Mouse (Mus musculus) midbrain, embryonic 16.5 days (tissue): ENCODE results near the gene Usp48. TPM values are rescaled to one million over a fixed set of nuclear protein-coding genes. Genes with fewer than 3 reads are reported as not detected.

ENCODE experiments used
- ATAC-seq: fragments of 200-750 bp; cut with Nextera tagmentation; 2 replicates; pipeline ENCODE4 v1.8.0; 2017; ENCODE audit warnings: moderate TSS enrichment
- H3K27ac ChIP-seq: fragments of 300-500 bp; sonication (generic); 2 replicates; pipeline ENCODE4 v1.5.1; 2014; ENCODE audit warnings: mild to moderate bottlenecking, low read length, mixed read lengths
- H3K27me3 ChIP-seq: fragments of 300-500 bp; sonication (generic); 2 replicates; pipeline ENCODE4 v1.6.1; 2014; ENCODE audit warnings: low read depth, low read length, mixed read lengths; ENCODE audit not compliant: control insufficient read depth, insufficient read depth
- H3K36me3 ChIP-seq: fragments of 300-500 bp; sonication (generic); 2 replicates; pipeline ENCODE4 v1.6.1; 2014; ENCODE audit warnings: mild to moderate bottlenecking, low read length, moderate library complexity, mixed read lengths; ENCODE audit not compliant: control insufficient read depth, insufficient read depth
- H3K4me1 ChIP-seq: fragments of 300-500 bp; sonication (generic); 2 replicates; pipeline ENCODE4 v1.6.1; 2014; ENCODE audit warnings: mild to moderate bottlenecking, low read length, mixed read lengths; ENCODE audit not compliant: control insufficient read depth, insufficient read depth
- H3K4me2 ChIP-seq: fragments of 300-500 bp; sonication (generic); 2 replicates; pipeline ENCODE4 v1.6.1; 2014; ENCODE audit warnings: mild to moderate bottlenecking, low read length, mixed read lengths
- H3K4me3 ChIP-seq: fragments of 300-500 bp; sonication (generic); 2 replicates; pipeline ENCODE4 v1.5.1; 2014; ENCODE audit warnings: low read depth, mild to moderate bottlenecking, low read length, moderate library complexity, mixed read lengths
- H3K9ac ChIP-seq: fragments of 300-500 bp; sonication (generic); 2 replicates; pipeline ENCODE4 v1.6.1; 2014; ENCODE audit warnings: low read depth, low read length, mixed read lengths
- H3K9me3 ChIP-seq: fragments of 300-500 bp; sonication (generic); replicated peaks from 2 replicates; pipeline ENCODE4 v1.6.1; 2014; ENCODE audit warnings: mild to moderate bottlenecking, low read length, mixed read lengths; ENCODE audit not compliant: control insufficient read depth, poor library complexity, severe bottlenecking
- WGBS: fragments of 180-500 bp; shearing (Covaris S2); extraction: QIAGEN DNeasy Blood & Tissue Kit; methylation state at CpG from one replicate; pipeline ENCODE4 v1.1.7; 2014; 5-methylcytosine and 5-hydroxymethylcytosine counted together
- polyA plus RNA-seq: library from polyadenylated mRNA; unstranded; fragments of >200 nt; fragmentation: Nextera tagmentation; extraction: Ambion mirVana; gene quantifications from 2 replicates; pipeline ENCODE4 v1.2.1, GENCODE M21; 2015

Gene Usp48
- polyA plus RNA-seq, 1 experiment from 2014 or later: 57.2 TPM

- Histone ChIP-seq H3K27ac (no peak overlapping the region), H3K9ac (no peak overlapping the region), H3K9me3 (no peaks in the 10 kb centered on the region), H3K36me3 (no peaks in the 10 kb centered on the region), H3K27me3 (no peaks in the 10 kb centered on the region), H3K4me2 (no peak overlapping the region), H3K4me1 (peaks cover 38% of the 10 kb centered on the region), H3K4me3 (no peak overlapping the region)
- 82% methylated on average over 4 of the region's 4 CpGs for WGBS
- ATAC-seq: no peak
These were observed 69.9 kb downstream of the Usp48 start for GRCm38 (mm10) chr4:137663491-137663890.

GRCm38 (mm10) chr4:137664433-137664979, 71.0 kb downstream of the Usp48 start, which contains the start of gene Rap1gap:
Rap1gap (plus strand) TSS chr4:137664726.
- Histone ChIP-seq H3K4me2 (peak within 1 kb of the TSS; percentile 80), H3K9ac (peak within 1 kb of the TSS; percentile 92), H3K27me3 (no peaks in the 10 kb centered on the region), H3K4me3 (peak within 1 kb of the TSS; percentile 67), H3K9me3 (no peaks in the 10 kb centered on the region), H3K36me3 (no peaks in the 10 kb centered on the region), H3K4me1 (peaks cover 38% of the 10 kb centered on the region), H3K27ac (peak within 1 kb of the TSS; percentile 71)
- ATAC-seq: peak; percentile 77
- under 1% methylated on average over 33 of the region's 44 CpGs for WGBS

GRCm38 (mm10) chr4:137664980-137665675, 71.6 kb downstream of the Usp48 start:
- H3K4me1 ChIP-seq: peaks cover 38% of the 10 kb centered on the region
- peak; percentile 59 for ATAC-seq
- H3K4me2 ChIP-seq: peak overlapping the region; percentile 80
- H3K9ac ChIP-seq: peak overlapping the region; percentile 92
- H3K36me3 ChIP-seq: no peaks in the 10 kb centered on the region
- H3K27ac ChIP-seq: peak overlapping the region; percentile 71
- no peaks in the 10 kb centered on the region for H3K27me3 ChIP-seq
- peak overlapping the region; percentile 67 for H3K4me3 ChIP-seq
- H3K9me3 ChIP-seq: no peaks in the 10 kb centered on the region
- WGBS: 9% methylated on average over 14 of the region's 15 CpGs

- Histone ChIP-seq H3K4me3 (peak overlapping the region; percentile 67), H3K27ac (no peak overlapping the region), H3K9me3 (no peaks in the 10 kb centered on the region), H3K4me2 (peak overlapping the region; percentile 80), H3K9ac (peak overlapping the region; percentile 92), H3K27me3 (no peaks in the 10 kb centered on the region), H3K4me1 (peaks cover 38% of the 10 kb centered on the region), H3K36me3 (no peaks in the 10 kb centered on the region)
- WGBS: 88% methylated on average over 5 of the region's 5 CpGs
- no peak for ATAC-seq
These were observed 72.2 kb downstream of the Usp48 start for GRCm38 (mm10) chr4:137665791-137666190.

- no peaks in the 10 kb centered on the region for H3K27me3 ChIP-seq
- WGBS: 56% methylated on average over 5 of the region's 5 CpGs
- no peak for ATAC-seq
- H3K36me3 ChIP-seq: no peaks in the 10 kb centered on the region
- peak overlapping the region; percentile 80; the same call in 1 of the 2 replicates for H3K4me2 ChIP-seq
- H3K4me1 ChIP-seq: peaks cover 36% of the 10 kb centered on the region
- H3K27ac ChIP-seq: no peak overlapping the region
- no peak overlapping the region for H3K4me3 ChIP-seq
- peak overlapping the region; percentile 32; the same call in 1 of the 2 replicates for H3K9ac ChIP-seq
- no peaks in the 10 kb centered on the region for H3K9me3 ChIP-seq
These were observed 72.9 kb downstream of the Usp48 start for GRCm38 (mm10) chr4:137666283-137666957.

- Histone ChIP-seq H3K4me3 (no peak overlapping the region), H3K4me1 (peaks cover 32% of the 10 kb centered on the region), H3K9me3 (no peaks in the 10 kb centered on the region), H3K36me3 (no peaks in the 10 kb centered on the region), H3K27me3 (no peaks in the 10 kb centered on the region), H3K4me2 (peak overlapping the region; percentile 80; the same call in 1 of the 2 replicates), H3K9ac (peak overlapping the region; percentile 32; the same call in 1 of the 2 replicates), H3K27ac (peak overlapping the region; percentile 1; the same call in 1 of the 2 replicates)
- no peak for ATAC-seq
- WGBS: 56% methylated on average over 8 of the region's 8 CpGs
These were observed 73.4 kb downstream of the Usp48 start for GRCm38 (mm10) chr4:137666958-137667345.

- no peak for ATAC-seq
- Histone ChIP-seq H3K4me3 (no peak overlapping the region), H3K27ac (peak overlapping the region; percentile 1; the same call in 1 of the 2 replicates), H3K27me3 (no peaks in the 10 kb centered on the region), H3K36me3 (no peaks in the 10 kb centered on the region), H3K9me3 (no peaks in the 10 kb centered on the region), H3K4me2 (peak overlapping the region; percentile 80; the same call in 1 of the 2 replicates), H3K4me1 (peaks cover 32% of the 10 kb centered on the region), H3K9ac (no peak overlapping the region; the same call in 1 of the 2 replicates)
- WGBS: 48% methylated on average over 5 of the region's 5 CpGs
These were observed 74.2 kb downstream of the Usp48 start for GRCm38 (mm10) chr4:137667747-137668146.

GRCm38 (mm10) chr4:137671711-137672500, 78.4 kb downstream of the Usp48 start:
- no peaks in the 10 kb centered on the region for H3K9me3 ChIP-seq
- H3K4me3 ChIP-seq: no peak overlapping the region
- no peaks in the 10 kb centered on the region for H3K27me3 ChIP-seq
- no peak for ATAC-seq
- H3K4me2 ChIP-seq: no peak overlapping the region
- 76% methylated on average over 13 of the region's 13 CpGs for WGBS
- no peaks in the 10 kb centered on the region for H3K36me3 ChIP-seq
- peaks cover 18% of the 10 kb centered on the region for H3K4me1 ChIP-seq
- H3K9ac ChIP-seq: no peak overlapping the region
- H3K27ac ChIP-seq: no peak overlapping the region
